Mouse (Mus musculus) T-cell, adult 66 days (primary cell): ENCODE results near the gene Sphk1. TPM values are rescaled to one million over a fixed set of nuclear protein-coding genes. Genes with fewer than 3 reads are reported as not detected.

ENCODE experiments used
- total RNA-seq, 2 experiments: library from RNA; stranded (reverse); gene quantifications; 3 replicates in 1 of 2; 4 replicates in 1 of 2; pipeline ENCODE4 v1.2.4; 2023

The Sphk1 gene
- total RNA-seq, result under 1 TPM; 0.33 to 0.44 TPM

GRCm38 (mm10) chr11:116530187-116531147 lies at the start of gene Sphk1:
Gene Sphk1, plus strand, starts transcription at chr11:116530925.

GRCm38 (mm10) chr11:116493795-116494252 lies 36.9 kb upstream of the Sphk1 start, which contains the start of gene Prpsap1:
Gene Prpsap1, minus strand, starts transcription at chr11:116494202.

DNA sequence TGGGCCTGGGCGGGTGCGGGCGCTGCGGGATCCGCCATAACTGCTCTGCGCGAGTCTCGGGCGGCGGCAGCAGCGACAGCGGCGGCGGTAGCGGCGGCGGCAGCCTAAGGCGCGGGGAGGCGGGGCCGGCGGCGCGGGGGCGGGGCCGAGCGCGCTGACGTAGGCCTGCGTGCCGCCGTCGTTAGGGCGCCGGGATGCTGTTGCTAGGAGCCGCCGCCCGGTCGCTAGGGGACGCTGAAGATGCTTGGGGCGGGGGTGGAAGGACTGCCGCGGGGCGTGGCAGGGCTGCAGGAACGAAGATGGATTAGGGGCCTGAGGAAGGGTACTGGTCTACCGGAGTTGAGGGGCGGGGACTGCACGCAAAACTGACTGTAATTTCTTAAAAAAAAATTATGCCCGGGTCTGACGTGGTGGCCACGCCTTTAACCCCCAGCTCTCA lies 50.7 kb downstream of the Sphk1 start, which contains the start of gene Ube2o:
Ube2o (minus strand) TSS at position 72 of the 439 bp plus-strand sequence.

Other genes with a start within 250 kb of the Sphk1 start
- gene Galr2, start 250.0 kb upstream of the Sphk1 start, total RNA-seq, result not detected
- gene Exoc7, start 223.7 kb upstream of the Sphk1 start, total RNA-seq, result 10 to 100 TPM; 56.2 to 64.5 TPM
- under 1 TPM; 0.87 to 0.92 TPM for gene Foxj1, start 195.5 kb upstream of the Sphk1 start, total RNA-seq
- 10 to 100 TPM; 15.5 to 20.6 TPM for gene Rnf157, start 117.9 kb upstream of the Sphk1 start, total RNA-seq
- gene Ubald2, start 96.8 kb upstream of the Sphk1 start, total RNA-seq, result 100 to 1,000 TPM; 111 to 116 TPM
- under 1 TPM; 0.26 to 0.59 TPM for gene Qrich2, start 64.7 kb upstream of the Sphk1 start, total RNA-seq
- 10 to 100 TPM; 92.8 to 99.3 TPM for gene Prpsap1, start 36.7 kb upstream of the Sphk1 start, total RNA-seq
- gene Ube2o, start 50.5 kb downstream of the Sphk1 start, total RNA-seq, result 10 to 100 TPM; 21.5 to 22.2 TPM
- gene Aanat, start 55.5 kb downstream of the Sphk1 start, total RNA-seq, result not detected
- 10 to 100 TPM; 14.4 to 15.2 TPM for gene Rhbdf2, start 96.1 kb downstream of the Sphk1 start, total RNA-seq
- gene Prcd, start 122.6 kb downstream of the Sphk1 start, total RNA-seq, result not detected
- not detected for gene Cygb, start 123.4 kb downstream of the Sphk1 start, total RNA-seq
- not detected for gene St6galnac1, start 244.6 kb downstream of the Sphk1 start, total RNA-seq